Mouse (Mus musculus): ENCODE measurements around the gene Gnmt. TPM values are rescaled to one million over a fixed set of nuclear protein-coding genes. Genes with fewer than 3 reads are reported as not detected.

Gnmt gene
- polyA plus RNA-seq, 1 experiment: 54.3 TPM

- Histone ChIP-seq H3K4me3 (ENCODE audit: insufficient read depth, low read depth, low read length) (peak within 1 kb of the TSS; percentile 80), H3K4me1 (ENCODE audit: control insufficient read depth, insufficient read depth, low read length) (peaks cover 4% of the 10 kb centered on the region; the same call in 1 of the 2 replicates), H3K27ac (ENCODE audit: insufficient read depth, low read depth, low read length) (peak within 1 kb of the TSS; percentile 64; the same call in 1 of the 2 replicates), H3K36me3 (ENCODE audit: control insufficient read depth, insufficient read depth, low read length) (no peaks in the 10 kb centered on the region), H3K27me3 (replicated peaks; ENCODE audit: control insufficient read depth, insufficient read depth, low read length) (no peaks in the 10 kb centered on the region)
- TF ChIP-seq CTCF (conservative IDR thresholded peaks at IDR 0.05; ENCODE audit: insufficient read depth, insufficient read length, low read depth, low read length) (no peak), POLR2A (IDR thresholded peaks at IDR 0.05; ENCODE audit: low read depth, low read length) (peak; percentile 42)
- under 1% methylated on average over 58 of the region's 58 CpGs for WGBS
- peak; percentile 99 for DNase-seq
Measured at GRCm38 (mm10) chr17:46751794-46752556, 23.0 kb upstream of the Gnmt start, which contains the start of gene Cnpy3. Cnpy3 (minus strand) TSS chr17:46752214.

GRCm38 (mm10) chr17:46751056-46751793 lies 22.3 kb upstream of the Gnmt start:
- DNase-seq: no peak
- H3K27ac ChIP-seq (ENCODE audit: insufficient read depth, low read depth, low read length): peak overlapping the region; percentile 53; the same call in 1 of the 2 replicates
- H3K36me3 ChIP-seq (ENCODE audit: control insufficient read depth, insufficient read depth, low read length): no peaks in the 10 kb centered on the region
- no peaks in the 10 kb centered on the region for H3K27me3 ChIP-seq (replicated peaks; ENCODE audit: control insufficient read depth, insufficient read depth, low read length)
- 13% methylated on average over 16 of the region's 16 CpGs for WGBS
- peak overlapping the region; percentile 80 for H3K4me3 ChIP-seq (ENCODE audit: insufficient read depth, low read depth, low read length)
- H3K4me1 ChIP-seq (ENCODE audit: control insufficient read depth, insufficient read depth, low read length): peaks cover 4% of the 10 kb centered on the region; the same call in 1 of the 2 replicates
- TF ChIP-seq POLR2A (IDR thresholded peaks at IDR 0.05; ENCODE audit: low read depth, low read length) (no peak), CTCF (conservative IDR thresholded peaks at IDR 0.05; ENCODE audit: insufficient read depth, insufficient read length, low read depth, low read length) (no peak)

- H3K27ac ChIP-seq (ENCODE audit: insufficient read depth, low read depth, low read length): no peak overlapping the region
- H3K27me3 ChIP-seq (replicated peaks; ENCODE audit: control insufficient read depth, insufficient read depth, low read length): no peaks in the 10 kb centered on the region
- peaks cover 4% of the 10 kb centered on the region; the same call in 1 of the 2 replicates for H3K4me1 ChIP-seq (ENCODE audit: control insufficient read depth, insufficient read depth, low read length)
- DNase-seq: no peak
- no peaks in the 10 kb centered on the region for H3K36me3 ChIP-seq (ENCODE audit: control insufficient read depth, insufficient read depth, low read length)
- TF ChIP-seq POLR2A (IDR thresholded peaks at IDR 0.05; ENCODE audit: low read depth, low read length) (no peak), CTCF (conservative IDR thresholded peaks at IDR 0.05; ENCODE audit: insufficient read depth, insufficient read length, low read depth, low read length) (no peak)
- H3K4me3 ChIP-seq (ENCODE audit: insufficient read depth, low read depth, low read length): no peak overlapping the region
- 92% methylated on average over 4 of the region's 4 CpGs for WGBS
Measured at GRCm38 (mm10) chr17:46750580-46750979, 21.6 kb upstream of the Gnmt start.

- peaks cover 4% of the 10 kb centered on the region; the same call in 1 of the 2 replicates for H3K4me1 ChIP-seq (ENCODE audit: control insufficient read depth, insufficient read depth, low read length)
- no peak for DNase-seq
- H3K27me3 ChIP-seq (replicated peaks; ENCODE audit: control insufficient read depth, insufficient read depth, low read length): no peaks in the 10 kb centered on the region
- no peak overlapping the region for H3K4me3 ChIP-seq (ENCODE audit: insufficient read depth, low read depth, low read length)
- H3K27ac ChIP-seq (ENCODE audit: insufficient read depth, low read depth, low read length): no peak overlapping the region
- WGBS: 89% methylated on average over 5 of the region's 5 CpGs
- TF ChIP-seq CTCF (conservative IDR thresholded peaks at IDR 0.05; ENCODE audit: insufficient read depth, insufficient read length, low read depth, low read length) (no peak), POLR2A (IDR thresholded peaks at IDR 0.05; ENCODE audit: low read depth, low read length) (no peak)
- H3K36me3 ChIP-seq (ENCODE audit: control insufficient read depth, insufficient read depth, low read length): no peaks in the 10 kb centered on the region
Measured at GRCm38 (mm10) chr17:46749282-46749681, 20.3 kb upstream of the Gnmt start.

GRCm38 (mm10) chr17:46747806-46748205 lies 18.8 kb upstream of the Gnmt start:
- Histone ChIP-seq H3K36me3 (ENCODE audit: control insufficient read depth, insufficient read depth, low read length) (no peaks in the 10 kb centered on the region), H3K4me3 (ENCODE audit: insufficient read depth, low read depth, low read length) (no peak overlapping the region), H3K27ac (ENCODE audit: insufficient read depth, low read depth, low read length) (no peak overlapping the region), H3K4me1 (ENCODE audit: control insufficient read depth, insufficient read depth, low read length) (peaks cover 4% of the 10 kb centered on the region; the same call in 1 of the 2 replicates), H3K27me3 (replicated peaks; ENCODE audit: control insufficient read depth, insufficient read depth, low read length) (no peaks in the 10 kb centered on the region)
- TF ChIP-seq CTCF (conservative IDR thresholded peaks at IDR 0.05; ENCODE audit: insufficient read depth, insufficient read length, low read depth, low read length): no peak
- 79% methylated on average over 2 of the region's 2 CpGs for WGBS
- peak; percentile 36 for DNase-seq

GRCm38 (mm10) chr17:46747234-46747633 lies 18.3 kb upstream of the Gnmt start:
- no peaks in the 10 kb centered on the region for H3K27me3 ChIP-seq (replicated peaks; ENCODE audit: control insufficient read depth, insufficient read depth, low read length)
- TF ChIP-seq POLR2A (IDR thresholded peaks at IDR 0.05; ENCODE audit: low read depth, low read length) (no peak), CTCF (conservative IDR thresholded peaks at IDR 0.05; ENCODE audit: insufficient read depth, insufficient read length, low read depth, low read length) (no peak)
- no peak overlapping the region for H3K4me3 ChIP-seq (ENCODE audit: insufficient read depth, low read depth, low read length)
- H3K27ac ChIP-seq (ENCODE audit: insufficient read depth, low read depth, low read length): no peak overlapping the region
- H3K36me3 ChIP-seq (ENCODE audit: control insufficient read depth, insufficient read depth, low read length): no peaks in the 10 kb centered on the region
- DNase-seq: no peak
- peaks cover 4% of the 10 kb centered on the region; the same call in 1 of the 2 replicates for H3K4me1 ChIP-seq (ENCODE audit: control insufficient read depth, insufficient read depth, low read length)
- 78% methylated on average over 8 of the region's 8 CpGs for WGBS

GRCm38 (mm10) chr17:46745506-46745905 lies 16.5 kb upstream of the Gnmt start:
- H3K36me3 ChIP-seq (ENCODE audit: control insufficient read depth, insufficient read depth, low read length): no peaks in the 10 kb centered on the region

More at GRCm38 (mm10) chr17:46745506-46745905, 16.5 kb upstream of the Gnmt start:
- no peak for TF ChIP-seq POLR2A (IDR thresholded peaks at IDR 0.05; ENCODE audit: low read depth, low read length)
- WGBS: 80% methylated on average over 2 of the region's 2 CpGs
- no peak overlapping the region for H3K4me3 ChIP-seq (ENCODE audit: insufficient read depth, low read depth, low read length)
- H3K27me3 ChIP-seq (replicated peaks; ENCODE audit: control insufficient read depth, insufficient read depth, low read length): no peaks in the 10 kb centered on the region
- DNase-seq: no peak
- no peak overlapping the region for H3K27ac ChIP-seq (ENCODE audit: insufficient read depth, low read depth, low read length)
- H3K4me1 ChIP-seq (ENCODE audit: control insufficient read depth, insufficient read depth, low read length): no peaks in the 10 kb centered on the region
